Mouse (Mus musculus): ENCODE data around the gene Tspan9.

Gene Tspan9

GRCm38 (mm10) chr6:128131390-128131789 lies 12.0 kb downstream of the Tspan9 start:
- DNase-seq, result no peak

GRCm38 (mm10) chr6:128130686-128131085 lies 12.7 kb downstream of the Tspan9 start:
- no peak for DNase-seq

DNA sequence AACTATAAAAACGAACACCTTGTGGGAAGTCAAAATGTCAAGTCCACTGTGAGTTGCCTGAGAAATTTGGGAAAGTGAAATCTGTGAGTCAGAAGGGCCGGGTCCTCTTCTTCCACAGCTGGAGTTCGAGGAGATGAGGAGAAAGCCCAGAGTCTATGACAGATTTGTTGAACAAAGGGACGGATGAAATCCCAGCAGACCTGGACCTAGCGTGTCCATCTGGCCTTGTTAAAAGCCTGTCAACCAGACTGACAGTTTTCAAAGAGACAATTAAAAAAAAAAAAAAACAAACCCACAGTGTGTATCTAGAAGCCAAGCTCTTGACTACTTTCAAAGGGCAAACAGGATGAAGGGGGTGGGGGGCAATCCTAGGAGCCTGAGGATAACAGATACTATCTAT lies 14.0 kb downstream of the Tspan9 start:
- no peak for DNase-seq

DNA sequence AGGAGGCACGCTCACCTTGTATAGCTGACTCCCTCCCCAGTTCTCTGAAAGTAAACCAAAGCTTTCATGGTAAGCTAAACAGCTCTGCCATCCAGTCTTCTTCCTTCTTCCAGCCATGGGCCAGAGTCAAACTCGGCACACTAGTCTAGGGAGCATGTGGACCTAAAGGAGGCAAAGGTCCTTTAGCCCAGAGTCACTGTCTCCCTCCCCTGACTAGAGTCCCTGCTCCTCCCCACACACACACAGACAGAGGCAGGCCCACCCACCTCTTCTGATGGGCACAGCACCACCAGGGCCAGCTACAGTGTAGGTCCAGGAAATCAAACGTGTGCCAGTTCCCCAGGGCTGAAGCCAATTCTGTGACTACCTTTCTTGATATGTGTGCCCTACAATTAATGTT lies 16.1 kb downstream of the Tspan9 start:
- DNase-seq, result peak; percentile 15

DNA sequence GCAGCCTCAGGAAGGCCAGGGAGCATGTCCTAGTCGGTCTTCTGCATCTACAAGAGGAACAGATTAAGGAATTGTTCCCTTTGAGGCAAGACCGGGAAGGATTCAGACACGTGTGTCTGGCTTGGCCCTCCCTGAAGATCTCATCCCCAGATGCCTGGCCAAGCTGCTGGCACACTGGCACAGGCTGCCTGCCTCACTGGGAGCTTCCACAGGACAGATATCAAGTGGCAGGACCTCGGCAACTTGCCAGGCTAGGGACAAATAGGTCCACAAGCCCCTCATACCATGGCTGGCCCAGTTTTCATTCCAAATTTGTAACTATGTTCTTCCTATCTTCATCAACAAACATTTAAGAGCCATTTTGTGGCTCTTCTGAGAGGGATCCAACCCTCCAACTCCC lies 16.5 kb downstream of the Tspan9 start:
- DNase-seq, result peak; percentile 14

DNA sequence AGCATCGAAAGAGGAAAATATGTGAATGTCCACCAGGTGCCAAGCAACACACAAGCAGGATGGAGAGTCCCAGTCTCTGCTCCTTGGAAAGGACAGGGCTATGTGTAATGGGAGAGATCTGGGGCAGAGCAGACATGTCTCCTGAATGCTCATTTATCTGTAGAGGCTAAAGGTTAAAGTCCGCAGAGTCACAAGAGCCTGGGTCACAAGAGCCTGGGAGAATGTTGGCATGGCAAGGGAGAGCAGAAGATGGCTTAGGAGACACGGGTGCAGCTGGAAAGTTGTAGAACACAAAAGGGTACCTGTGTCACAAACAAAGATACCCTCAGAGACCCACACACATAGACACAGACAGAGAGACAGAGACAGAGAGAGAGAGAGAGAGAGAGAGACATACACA lies 17.9 kb downstream of the Tspan9 start:
- DNase-seq, result peak; percentile 64

DNA sequence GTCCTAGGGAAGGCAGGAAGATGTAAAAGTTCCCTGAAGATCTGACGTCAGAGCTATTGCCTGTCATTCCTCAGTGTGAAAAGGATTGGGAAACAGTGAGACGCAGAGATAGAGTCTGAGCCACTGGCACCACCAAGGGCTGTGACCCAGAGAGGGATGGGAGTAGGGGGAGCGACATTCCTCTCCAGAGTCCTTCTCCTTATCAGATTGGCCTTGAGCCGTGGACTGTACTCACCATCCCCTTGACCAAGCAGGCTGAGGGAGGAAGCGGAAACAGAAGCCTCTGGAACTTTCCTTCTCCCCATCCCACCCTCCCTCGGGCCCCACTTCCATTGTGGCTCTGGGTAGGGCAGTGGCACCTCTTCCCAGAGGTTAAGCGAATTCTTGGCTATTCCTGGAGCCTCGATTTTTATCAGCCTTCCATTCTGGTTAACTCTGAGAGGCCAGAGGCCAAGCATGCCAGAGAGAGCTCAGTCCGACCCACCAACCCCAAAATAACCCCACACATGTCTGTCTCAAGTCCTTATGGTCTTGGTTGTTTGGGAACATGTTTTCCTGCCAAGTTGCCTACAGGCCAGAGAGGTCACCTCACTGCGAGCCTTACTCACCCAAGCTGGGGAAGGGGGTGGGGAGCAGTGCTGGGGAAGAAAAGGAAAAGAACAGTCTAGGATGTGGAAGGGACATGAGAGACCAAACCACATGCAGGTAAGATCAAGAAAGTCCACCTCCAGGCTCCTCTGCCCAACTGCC lies 19.0 kb downstream of the Tspan9 start:
- DNase-seq, result peak; percentile 82

- no peak for DNase-seq
Observed at GRCm38 (mm10) chr6:128122127-128122526, 21.3 kb downstream of the Tspan9 start.

- peak; percentile 63 for DNase-seq
Observed at GRCm38 (mm10) chr6:128121691-128122090, 21.7 kb downstream of the Tspan9 start.

DNA sequence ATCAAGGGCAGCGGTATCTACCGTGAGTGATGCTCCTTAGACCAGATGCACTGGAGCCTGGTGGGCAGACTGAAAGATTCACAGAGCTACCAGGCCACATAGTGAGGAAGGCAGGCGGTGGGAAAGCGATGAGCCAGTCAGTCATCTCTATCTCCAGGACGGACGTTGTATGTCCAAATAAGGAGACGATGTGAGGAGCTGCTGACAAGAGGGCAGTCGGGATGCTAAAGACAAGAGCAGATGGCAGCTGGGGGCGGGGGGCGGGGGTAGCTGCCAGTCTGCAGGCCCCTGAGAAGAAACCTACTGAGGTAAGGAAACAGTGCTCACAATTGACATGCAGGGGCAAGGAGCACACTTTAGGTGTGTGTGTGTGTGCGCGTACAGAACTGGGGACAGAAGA lies 22.6 kb downstream of the Tspan9 start:
- no peak for DNase-seq

GRCm38 (mm10) chr6:128118670-128119230 lies 24.6 kb downstream of the Tspan9 start:
- DNase-seq, result peak; percentile 70

DNA sequence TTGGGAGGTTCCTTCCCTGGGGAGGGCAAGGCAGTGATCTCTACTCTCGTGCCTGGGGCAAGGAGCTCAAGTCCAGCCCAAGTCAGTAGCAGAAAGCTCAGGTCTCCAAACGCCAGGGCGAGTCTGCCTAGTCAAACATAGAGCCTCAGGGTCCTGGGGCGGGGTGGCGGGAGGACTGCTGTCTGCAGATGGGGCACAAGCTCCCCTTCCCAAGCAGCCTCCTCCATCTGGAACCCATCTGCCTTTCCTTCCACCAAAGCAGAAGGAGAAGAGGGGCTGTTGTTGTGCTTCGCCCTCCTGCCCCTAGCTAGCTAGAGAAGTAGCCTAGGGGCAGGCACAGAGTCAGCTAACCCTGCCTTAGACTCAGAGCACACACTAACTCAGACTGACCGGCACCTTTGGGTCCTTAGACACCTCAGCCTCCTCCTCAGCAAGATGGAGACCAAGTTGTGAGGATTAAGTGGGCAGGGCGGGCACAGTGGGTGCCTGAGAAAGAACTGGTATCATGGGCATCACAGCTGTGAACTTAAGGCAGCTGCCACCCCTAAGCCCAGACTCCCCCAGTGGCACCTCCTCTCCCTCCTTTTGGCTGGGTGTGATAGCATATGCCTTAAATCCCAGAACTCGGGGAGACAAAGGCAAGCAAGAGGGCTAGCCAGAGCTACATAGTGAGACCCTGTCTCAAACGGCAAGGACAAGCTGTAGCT lies 26.4 kb downstream of the Tspan9 start:
- no peak for DNase-seq

- DNase-seq, result no peak
Observed at GRCm38 (mm10) chr6:128116344-128116743, 27.1 kb downstream of the Tspan9 start.

GRCm38 (mm10) chr6:128115121-128115520 lies 28.3 kb downstream of the Tspan9 start:
- no peak for DNase-seq

GRCm38 (mm10) chr6:128112605-128113004 lies 30.8 kb downstream of the Tspan9 start:
- DNase-seq, result no peak

- DNase-seq, result no peak
Observed at GRCm38 (mm10) chr6:128111784-128112183, 31.6 kb downstream of the Tspan9 start.

- peak; percentile 93 for DNase-seq
Observed at GRCm38 (mm10) chr6:128108324-128109035, 34.9 kb downstream of the Tspan9 start.

DNA sequence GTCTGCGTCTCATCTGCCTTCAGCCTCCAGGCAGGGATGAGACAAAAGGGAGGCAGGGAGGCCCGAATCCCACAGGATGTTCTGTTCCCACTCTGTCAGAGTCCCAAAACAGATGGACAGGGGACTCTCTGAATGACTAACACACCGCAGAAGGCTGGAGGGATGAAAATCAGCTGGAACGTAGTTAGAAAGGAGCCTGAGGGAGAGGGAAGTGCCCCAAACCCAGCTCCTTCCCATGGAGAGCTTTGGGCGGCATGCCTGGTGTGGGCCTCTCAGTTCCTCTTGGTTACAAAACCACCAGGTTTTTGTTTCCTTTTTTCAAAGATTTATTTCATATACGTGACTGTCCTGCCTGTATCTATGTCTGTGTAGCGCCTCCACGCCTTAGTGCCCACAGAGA lies 35.7 kb downstream of the Tspan9 start:
- no peak for DNase-seq

DNA sequence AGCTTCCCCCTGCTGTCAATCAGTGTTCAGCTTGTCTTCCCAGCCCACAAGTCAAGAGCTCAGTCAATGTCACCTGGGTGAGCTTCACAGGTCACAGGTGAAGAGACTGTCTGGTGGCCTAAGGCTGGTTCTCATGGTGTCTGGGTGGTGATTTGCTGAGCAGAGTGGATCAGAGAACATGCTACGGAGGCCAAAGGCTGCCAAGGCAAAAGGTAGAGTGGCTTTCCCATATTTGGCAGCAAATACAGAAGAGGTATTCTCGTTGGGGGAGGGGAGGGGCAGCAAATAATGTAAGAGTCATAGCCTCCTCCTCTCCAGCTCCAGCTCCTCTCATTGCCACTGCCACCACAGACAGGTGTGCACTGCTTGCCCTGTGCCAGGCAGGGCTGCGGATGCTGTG lies 37.2 kb downstream of the Tspan9 start:
- DNase-seq, result no peak

DNA sequence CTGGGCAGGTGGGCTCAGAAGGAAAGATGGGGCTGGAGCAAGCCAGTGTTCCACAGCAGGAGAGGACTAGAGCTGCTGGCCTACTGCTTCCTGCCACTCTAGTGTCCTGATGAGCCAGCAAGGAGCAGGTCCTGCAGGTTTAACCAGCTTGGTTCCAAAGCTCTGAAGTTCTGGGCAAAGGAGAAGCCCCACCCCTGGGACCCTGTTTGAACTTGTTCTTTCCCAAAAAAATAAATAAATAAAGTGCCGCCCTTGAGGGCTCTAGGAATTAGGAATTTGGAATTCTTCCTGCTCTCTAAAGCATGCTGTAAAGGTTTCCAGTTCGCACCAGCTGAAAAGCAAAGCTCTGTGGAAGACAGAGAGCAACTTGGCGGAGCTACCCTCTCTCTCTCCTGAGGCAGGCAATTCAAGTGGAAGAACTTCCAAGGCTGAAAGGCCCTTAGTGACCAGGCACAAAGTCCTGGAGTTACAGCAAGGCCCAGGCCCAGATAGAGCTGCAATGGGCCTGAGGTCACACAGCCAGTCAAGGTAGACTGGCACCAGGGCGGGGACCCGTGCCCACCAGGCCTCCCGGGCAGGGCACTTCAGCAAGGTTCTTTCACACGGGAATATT lies 38.6 kb downstream of the Tspan9 start:
- peak; percentile 85 for DNase-seq

DNA sequence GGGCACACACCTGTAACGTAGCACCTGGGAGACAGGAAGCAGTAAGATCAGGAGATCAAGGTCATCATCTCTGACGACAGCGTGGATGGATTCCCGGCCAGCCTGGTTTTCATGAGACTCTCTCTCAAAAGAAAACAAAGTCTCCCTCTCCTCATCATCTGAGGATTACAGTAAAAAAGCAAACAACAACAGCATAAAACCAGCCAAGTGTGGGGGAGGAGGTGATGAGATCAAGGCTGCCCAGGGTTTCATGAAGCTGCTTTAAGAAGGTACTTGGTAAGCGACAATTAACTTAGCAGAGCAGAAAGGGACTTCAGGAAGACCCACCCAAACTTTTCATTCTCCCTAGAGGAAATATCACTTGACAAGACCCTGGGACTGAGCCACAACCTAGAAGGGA lies 39.5 kb downstream of the Tspan9 start:
- no peak for DNase-seq

DNA sequence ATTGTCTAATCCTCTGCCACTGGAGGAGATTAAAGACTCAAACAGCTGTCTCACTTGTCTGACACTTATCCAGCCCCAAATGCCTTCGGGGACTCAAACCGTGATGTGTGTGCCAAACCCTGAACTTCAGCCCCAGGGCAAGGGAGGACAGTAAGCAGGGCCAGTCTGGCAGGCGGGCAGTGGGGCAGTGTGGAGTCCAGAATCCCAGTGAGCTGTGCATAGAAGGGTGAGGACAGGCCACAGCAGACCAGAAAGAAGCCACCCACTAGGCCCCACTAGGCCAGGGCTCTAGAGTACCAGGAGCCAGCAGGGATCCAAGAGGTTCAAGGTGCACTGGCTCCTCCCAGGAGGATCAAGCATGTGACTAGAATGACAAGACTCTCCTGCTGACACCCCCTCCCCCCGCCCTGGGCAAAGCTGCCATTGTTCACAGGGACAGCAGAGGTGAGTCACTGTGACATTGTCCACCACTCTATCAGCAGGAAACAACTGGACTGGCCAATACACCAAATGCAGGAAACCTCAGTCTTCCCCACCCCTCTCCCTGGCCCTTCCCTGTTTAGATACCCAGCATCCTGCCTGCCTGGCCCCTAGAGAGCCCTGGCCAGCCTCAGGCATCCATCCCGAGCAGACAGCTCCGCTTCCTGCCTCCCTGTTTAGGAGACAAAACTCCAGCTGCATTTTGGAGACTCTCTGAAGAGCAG lies 40.9 kb downstream of the Tspan9 start:
- peak; percentile 92 for DNase-seq
